Mouse (Mus musculus) heart, adult 2 months (tissue): Measurements from ENCODE around the gene Poldip3. TPM values are rescaled to one million over a fixed set of nuclear protein-coding genes. Genes with fewer than 3 reads are reported as not detected.

ENCODE experiments used
- DNase-seq, 2 experiments: peaks; one replicate each; pipeline ENCODE4 v3.0.0; 2021
- H3K27ac ChIP-seq: fragments of 200-600 bp; 2 replicates; pipeline ENCODE4 v1.8.1; 2022
- H3K27me3 ChIP-seq: fragments of 200-500 bp; 2 replicates; pipeline ENCODE4 v1.6.1; 2012; ENCODE audit warnings: mild to moderate bottlenecking, low read length, inconsistent platforms, mixed read lengths; ENCODE audit not compliant: control insufficient read depth, insufficient read depth
- H3K36me3 ChIP-seq: fragments of 200-500 bp; 2 replicates; pipeline ENCODE4 v1.6.1; 2012; ENCODE audit warnings: low read length, inconsistent platforms; ENCODE audit not compliant: control insufficient read depth, insufficient read depth
- H3K4me1 ChIP-seq: fragments of 200-500 bp; 2 replicates; pipeline ENCODE4 v1.6.1; 2011; ENCODE audit warnings: low read length; ENCODE audit not compliant: control insufficient read depth, insufficient read depth
- H3K4me3 ChIP-seq: fragments of 200-600 bp; 2 replicates; pipeline ENCODE4 v1.8.1; 2022
- H3K79me2 ChIP-seq: fragments of 200-500 bp; replicated peaks from 2 replicates; pipeline ENCODE4 v1.6.1; 2012; ENCODE audit warnings: mild to moderate bottlenecking, inconsistent platforms, low read length, moderate library complexity, mixed read lengths; ENCODE audit not compliant: control insufficient read depth, insufficient read depth
- H3K9ac ChIP-seq: fragments of 200-500 bp; 2 replicates; pipeline ENCODE4 v1.6.1; 2012; ENCODE audit warnings: low read depth, mild to moderate bottlenecking, control low read depth, inconsistent platforms, low read length, mixed read lengths
- CTCF ChIP-seq: fragments of 200-600 bp; IDR thresholded peaks from 2 replicates; pipeline ENCODE4 v1.8.1; 2022; ENCODE audit warnings: antibody characterized with exemption, mild to moderate bottlenecking, moderate library complexity
- EP300 ChIP-seq: fragments of 200-500 bp; IDR thresholded peaks from 2 replicates; pipeline ENCODE4 v1.6.1; 2011; ENCODE audit warnings: low read depth, low read length, control low read depth; ENCODE audit not compliant: insufficient read depth
- POLR2A ChIP-seq: fragments of 200-500 bp; IDR thresholded peaks from 2 replicates; pipeline ENCODE4 v1.6.1; 2011; ENCODE audit warnings: mild to moderate bottlenecking, low read depth, low read length, control low read depth; ENCODE audit not compliant: insufficient read depth
- WGBS: fragments of 180-500 bp; shearing (Covaris S2); methylation state at CpG from one replicate; pipeline ENCODE4 v1.1.7; 2018; 5-methylcytosine and 5-hydroxymethylcytosine counted together
- intact Hi-C: fragments of 180-260 bp; cut with DNase I; formaldehyde crosslinking; loops from one replicate; pipeline ENCODE4 v1.15.1; 2025
- polyA plus RNA-seq: library from polyadenylated mRNA; depleted of rRNA; stranded (reverse); fragments of >200 nt; gene quantifications from 2 replicates; pipeline ENCODE4 v1.2.3, GENCODE M21; 2012
- total RNA-seq, 2 experiments: library from RNA; stranded (reverse); gene quantifications; 2 replicates each; pipeline ENCODE4 v1.2.3; 2021

The Poldip3 gene
- total and polyA plus RNA-seq, 3 experiments, result 20.0 to 24.7 (median 23.6) TPM

- Histone ChIP-seq H3K36me3 (no peaks in the 10 kb centered on the region; the same call in 1 of the 2 replicates), H3K9ac (no peak overlapping the region), H3K4me3 (no peak overlapping the region), H3K79me2 (no peaks in the 10 kb centered on the region), H3K27ac (no peak overlapping the region), H3K27me3 (no peaks in the 10 kb centered on the region), H3K4me1 (no peaks in the 10 kb centered on the region)
- no peak for TF ChIP-seq POLR2A
- TF ChIP-seq CTCF, result no peak
- TF ChIP-seq EP300, result no peak
- 83% methylated on average over 9 of the region's 9 CpGs for WGBS
- no peak for DNase-seq
- intact Hi-C loops, result no loop called here
Measured at GRCm38 (mm10) chr15:83126582-83126981, 22.6 kb downstream of the Poldip3 start.

DNA sequence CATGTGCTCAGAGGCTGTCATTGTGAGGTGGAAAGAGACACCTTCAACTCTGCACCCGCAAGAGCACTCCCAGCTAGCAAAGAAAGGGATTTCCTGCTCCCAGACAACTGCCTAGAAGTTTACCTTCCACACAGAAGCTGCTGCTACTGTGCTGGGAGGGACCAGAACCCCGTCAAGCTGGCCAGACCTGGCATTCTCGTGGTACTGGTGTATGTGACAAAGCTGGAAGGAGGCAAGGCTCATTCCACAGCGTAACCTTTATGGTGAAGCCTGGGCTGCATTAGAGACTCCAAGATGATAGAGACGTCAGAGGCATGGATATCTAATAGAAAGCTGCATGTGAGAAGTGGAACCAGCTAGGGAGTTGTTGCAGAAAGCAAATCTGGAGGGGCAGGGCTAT is 24.6 kb downstream of the Poldip3 start:
- Histone ChIP-seq H3K4me1 (no peaks in the 10 kb centered on the region), H3K9ac (no peak overlapping the region), H3K27me3 (no peaks in the 10 kb centered on the region), H3K4me3 (no peak overlapping the region), H3K36me3 (no peaks in the 10 kb centered on the region; the same call in 1 of the 2 replicates), H3K27ac (no peak overlapping the region), H3K79me2 (no peaks in the 10 kb centered on the region)
- DNase-seq, result no peak
- TF ChIP-seq EP300 (no peak), POLR2A (no peak), CTCF (no peak)
- 73% methylated on average over 5 of the region's 5 CpGs for WGBS
- intact Hi-C loops, result no loop called here

DNA sequence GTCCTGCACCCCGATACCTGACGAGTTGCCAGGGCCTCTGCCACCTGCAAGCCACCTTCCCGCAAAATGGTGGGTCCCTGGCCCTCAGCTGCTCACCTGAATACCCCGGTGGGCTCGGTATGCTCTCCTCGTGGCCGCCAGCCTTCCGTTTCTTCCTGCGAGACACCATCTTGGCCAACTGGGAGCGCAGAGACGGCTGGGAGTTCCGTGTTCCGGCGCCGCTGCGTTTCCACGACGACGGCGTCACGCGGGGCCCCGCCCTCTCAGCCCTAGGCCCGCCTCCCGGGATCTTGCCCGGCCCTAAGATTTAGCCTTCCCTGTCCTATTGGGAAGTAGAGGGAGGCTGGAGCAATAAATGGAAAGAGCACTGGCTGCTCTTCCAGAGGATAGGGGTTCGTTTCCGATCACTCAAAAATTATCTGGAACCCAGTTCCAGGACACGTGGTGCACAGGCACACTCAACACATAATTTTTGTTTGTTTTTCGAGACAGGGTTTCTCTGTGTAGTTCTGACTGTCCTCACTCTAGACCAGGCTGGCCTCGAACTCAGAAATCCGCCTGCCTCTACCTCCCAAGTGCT is 26.5 kb downstream of the Poldip3 start, which contains the start of gene Rrp7a:
Gene Rrp7a (minus strand): TSS at position 236 of the 580 bp plus-strand sequence.
- Histone ChIP-seq H3K36me3 (no peaks in the 10 kb centered on the region), H3K27me3 (no peaks in the 10 kb centered on the region), H3K79me2 (no peaks in the 10 kb centered on the region), H3K4me3 (peak within 1 kb of the TSS; percentile 95), H3K9ac (peak within 1 kb of the TSS; percentile 84), H3K27ac (peak within 1 kb of the TSS; percentile 74), H3K4me1 (no peaks in the 10 kb centered on the region)
- WGBS, result 6% methylated on average over 32 of the region's 32 CpGs
- TF ChIP-seq CTCF (no peak), EP300 (0 out of 2 replicates have a peak, but pooled peaks have one; percentile 29), POLR2A (peak; percentile 79)
- intact Hi-C loops, result loop anchor here (1.0 kb wide), 1 partner anchor 27 kb away; the partner anchor contains the start of gene Poldip3
- peak; percentile 94 to 98 for DNase-seq

DNA sequence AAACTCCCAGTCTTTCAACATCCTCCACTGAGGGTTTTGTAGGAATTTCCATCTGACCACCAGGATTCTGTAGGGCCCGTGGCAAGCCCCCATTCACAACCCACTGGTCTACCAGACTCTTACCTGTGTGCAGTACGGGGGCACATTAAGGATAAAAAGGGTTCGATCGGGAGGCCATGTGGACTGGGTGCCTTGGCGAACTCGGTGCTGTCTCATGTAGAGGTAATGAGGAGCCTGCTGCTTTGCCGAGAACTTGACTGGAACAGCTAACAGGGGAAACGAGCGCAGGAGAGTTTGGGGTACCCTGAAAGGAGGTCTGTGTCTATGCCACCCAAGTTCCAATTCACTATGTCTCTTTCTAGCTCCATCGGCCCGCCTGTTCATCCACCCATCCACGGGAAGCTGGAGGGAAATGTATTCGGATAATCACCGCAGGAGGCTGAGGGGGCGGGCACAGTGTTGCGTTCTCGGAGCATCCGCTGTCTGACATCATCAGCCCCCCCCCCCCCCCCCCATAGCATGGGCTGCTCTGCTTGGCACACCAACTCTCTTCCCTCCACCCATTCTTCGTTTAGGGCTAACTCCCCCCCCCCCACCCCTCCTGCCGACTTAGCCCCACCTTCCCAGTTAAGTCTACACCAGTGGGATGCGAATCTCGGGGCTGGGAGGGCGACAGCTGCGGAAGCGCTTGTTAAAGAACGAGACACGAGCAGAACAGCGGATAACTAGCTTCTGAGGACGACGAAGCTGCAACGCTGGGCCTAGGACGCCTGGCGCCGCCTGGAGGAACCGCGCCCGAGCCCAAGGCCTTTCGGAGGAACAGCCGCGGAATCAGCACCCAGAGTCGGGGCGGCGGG is 27.2 kb downstream of the Poldip3 start:
- peak overlapping the region; percentile 95 for H3K4me3 ChIP-seq
- H3K79me2 ChIP-seq, result no peaks in the 10 kb centered on the region
- TF ChIP-seq EP300, result no peak
- TF ChIP-seq POLR2A, result no peak
- peak; percentile 28 for TF ChIP-seq CTCF
- H3K4me1 ChIP-seq, result no peaks in the 10 kb centered on the region
- H3K27me3 ChIP-seq, result no peaks in the 10 kb centered on the region
- peak overlapping the region; percentile 74 for H3K27ac ChIP-seq
- DNase-seq, result peak; percentile 38 to 43
- intact Hi-C loops, result loop anchor here (1.0 kb wide), 1 partner anchor 27 kb away; the partner anchor contains the start of gene Poldip3
- WGBS, result 3% methylated on average over 43 of the region's 43 CpGs
- H3K36me3 ChIP-seq, result no peaks in the 10 kb centered on the region
- H3K9ac ChIP-seq, result peak overlapping the region; percentile 84

- intact Hi-C loops, result no loop called here
- H3K4me3 ChIP-seq, result no peak overlapping the region
Measured at GRCm38 (mm10) chr15:83118360-83118759, 30.8 kb downstream of the Poldip3 start.

GRCm38 (mm10) chr15:83115071-83115470 is 34.1 kb downstream of the Poldip3 start:
- WGBS, result 80% methylated on average over 6 of the region's 6 CpGs
- intact Hi-C loops, result no loop called here
- TF ChIP-seq POLR2A (no peak), EP300 (no peak), CTCF (no peak)

More at GRCm38 (mm10) chr15:83118360-83118759, 30.8 kb downstream of the Poldip3 start:
- DNase-seq, result no peak
- Histone ChIP-seq H3K79me2 (no peaks in the 10 kb centered on the region), H3K36me3 (no peaks in the 10 kb centered on the region), H3K27me3 (no peaks in the 10 kb centered on the region), H3K9ac (no peak overlapping the region), H3K4me1 (no peaks in the 10 kb centered on the region), H3K27ac (no peak overlapping the region)
- peak; percentile 55 for TF ChIP-seq CTCF
- no peak for TF ChIP-seq EP300
- WGBS, result 55% methylated on average over 7 of the region's 7 CpGs

More at GRCm38 (mm10) chr15:83115071-83115470, 34.1 kb downstream of the Poldip3 start:
- H3K36me3 ChIP-seq, result no peaks in the 10 kb centered on the region
- H3K9ac ChIP-seq, result no peak overlapping the region
- H3K79me2 ChIP-seq, result no peaks in the 10 kb centered on the region
- H3K4me1 ChIP-seq, result peaks cover 1% of the 10 kb centered on the region
- no peak overlapping the region for H3K27ac ChIP-seq
- DNase-seq, result no peak
- no peak overlapping the region for H3K4me3 ChIP-seq
- H3K27me3 ChIP-seq, result no peaks in the 10 kb centered on the region
